Mouse (Mus musculus) lung, embryonic 15.5 days (tissue): Measurements from ENCODE around the gene Ranbp6. TPM values are rescaled to one million over a fixed set of nuclear protein-coding genes. Genes with fewer than 3 reads are reported as not detected.

ENCODE experiments used
- ATAC-seq: fragments of 200-750 bp; cut with Nextera tagmentation; 2 replicates; pipeline ENCODE4 v1.8.0; 2017; ENCODE audit warnings: moderate number of reproducible peaks, borderline replicate concordance; ENCODE audit not compliant: low FRiP score, low TSS enrichment; ENCODE audit errors: extremely low read depth
- H3K27ac ChIP-seq: fragments of 300-500 bp; sonication (generic); 2 replicates; pipeline ENCODE4 v1.5.1; 2015; ENCODE audit warnings: moderate library complexity, mild to moderate bottlenecking, inconsistent platforms
- H3K27me3 ChIP-seq: fragments of 300-500 bp; sonication (generic); 2 replicates; pipeline ENCODE4 v1.6.1; 2015; ENCODE audit warnings: inconsistent platforms
- H3K36me3 ChIP-seq: fragments of 300-500 bp; sonication (generic); 2 replicates; pipeline ENCODE4 v1.6.1; 2015; ENCODE audit warnings: inconsistent platforms
- H3K4me1 ChIP-seq: fragments of 300-500 bp; sonication (generic); 2 replicates; pipeline ENCODE4 v1.6.1; 2015; ENCODE audit warnings: inconsistent platforms
- H3K4me2 ChIP-seq: fragments of 300-500 bp; sonication (generic); 2 replicates; pipeline ENCODE4 v1.6.1; 2015; ENCODE audit warnings: inconsistent platforms, mild to moderate bottlenecking, moderate library complexity
- H3K4me3 ChIP-seq: fragments of 300-500 bp; sonication (generic); 2 replicates; pipeline ENCODE4 v1.5.1; 2015; ENCODE audit warnings: mild to moderate bottlenecking, inconsistent platforms
- H3K9ac ChIP-seq: fragments of 300-500 bp; sonication (generic); 2 replicates; pipeline ENCODE4 v1.6.1; 2015; ENCODE audit warnings: inconsistent platforms
- H3K9me3 ChIP-seq: fragments of 300-500 bp; sonication (generic); 2 replicates; pipeline ENCODE4 v1.6.1; 2016; ENCODE audit warnings: inconsistent platforms
- WGBS: fragments of 180-500 bp; shearing (Covaris S2); methylation state at CpG from one replicate; pipeline ENCODE4 v1.1.7; 2015; 5-methylcytosine and 5-hydroxymethylcytosine counted together
- polyA plus RNA-seq: library from polyadenylated mRNA; unstranded; fragments of >200 nt; fragmentation: Nextera tagmentation; extraction: Ambion mirVana; gene quantifications from 2 replicates; pipeline ENCODE4 v1.2.1, GENCODE M21; 2015

Ranbp6 gene
- polyA plus RNA-seq, 1 experiment from 2014 or later, result 14.4 TPM

- Histone ChIP-seq H3K27me3 (no peaks in the 10 kb centered on the region), H3K36me3 (no peaks in the 10 kb centered on the region), H3K4me2 (no peak overlapping the region), H3K4me3 (no peak overlapping the region), H3K9me3 (no peaks in the 10 kb centered on the region), H3K9ac (no peak overlapping the region), H3K4me1 (0 out of 2 replicates have a peak, but pooled peaks cover 2% of the 10 kb centered on the region), H3K27ac (no peak overlapping the region)
- no peak for ATAC-seq
- WGBS, result 67% methylated on average over 1 of the region's 1 CpGs
Observed at GRCm38 (mm10) chr19:29838171-29838570, 25.4 kb upstream of the Ranbp6 start.

- Histone ChIP-seq H3K9me3 (no peaks in the 10 kb centered on the region), H3K9ac (no peak overlapping the region), H3K27ac (no peak overlapping the region), H3K4me3 (no peak overlapping the region), H3K4me2 (no peak overlapping the region), H3K27me3 (no peaks in the 10 kb centered on the region), H3K36me3 (no peaks in the 10 kb centered on the region), H3K4me1 (no peaks in the 10 kb centered on the region)
- 32% methylated on average over 3 of the region's 3 CpGs for WGBS
- ATAC-seq, result no peak
Observed at GRCm38 (mm10) chr19:29835364-29836034, 22.7 kb upstream of the Ranbp6 start.

- Histone ChIP-seq H3K27ac (no peak overlapping the region), H3K9ac (no peak overlapping the region), H3K27me3 (no peaks in the 10 kb centered on the region), H3K4me1 (no peaks in the 10 kb centered on the region), H3K4me2 (no peak overlapping the region), H3K9me3 (no peaks in the 10 kb centered on the region), H3K4me3 (no peak overlapping the region), H3K36me3 (no peaks in the 10 kb centered on the region)
- no peak; the same call in 1 of the 2 replicates for ATAC-seq
- 85% methylated on average over 2 of the region's 2 CpGs for WGBS
Observed at GRCm38 (mm10) chr19:29830911-29831310, 18.1 kb upstream of the Ranbp6 start.

- Histone ChIP-seq H3K27ac (no peak overlapping the region), H3K4me2 (no peak overlapping the region), H3K36me3 (no peaks in the 10 kb centered on the region), H3K9ac (no peak overlapping the region), H3K4me1 (no peaks in the 10 kb centered on the region), H3K27me3 (peaks cover under 1% of the 10 kb centered on the region; the same call in 1 of the 2 replicates), H3K4me3 (no peak overlapping the region), H3K9me3 (no peaks in the 10 kb centered on the region)
- ATAC-seq, result no peak
- WGBS, result 59% methylated on average over 5 of the region's 5 CpGs
Observed at GRCm38 (mm10) chr19:29828558-29828957, 15.8 kb upstream of the Ranbp6 start.

GRCm38 (mm10) chr19:29826686-29827085, 13.9 kb upstream of the Ranbp6 start:
- H3K4me3 ChIP-seq, result no peak overlapping the region
- peaks cover 8% of the 10 kb centered on the region; the same call in 1 of the 2 replicates for H3K27me3 ChIP-seq
- 68% methylated on average over 1 of the region's 1 CpGs for WGBS
- H3K4me2 ChIP-seq, result no peak overlapping the region
- no peak overlapping the region for H3K9ac ChIP-seq
- no peaks in the 10 kb centered on the region for H3K9me3 ChIP-seq
- no peak overlapping the region for H3K27ac ChIP-seq
- H3K4me1 ChIP-seq, result no peaks in the 10 kb centered on the region
- ATAC-seq, result no peak
- H3K36me3 ChIP-seq, result no peaks in the 10 kb centered on the region

- Histone ChIP-seq H3K27ac (no peak overlapping the region), H3K4me3 (no peak overlapping the region), H3K36me3 (no peaks in the 10 kb centered on the region), H3K9ac (no peak overlapping the region), H3K4me2 (no peak overlapping the region), H3K4me1 (no peaks in the 10 kb centered on the region), H3K9me3 (no peaks in the 10 kb centered on the region), H3K27me3 (peaks cover 8% of the 10 kb centered on the region; the same call in 1 of the 2 replicates)
- 13% methylated on average over 2 of the region's 2 CpGs for WGBS
- no peak for ATAC-seq
Observed at GRCm38 (mm10) chr19:29825003-29825402, 12.2 kb upstream of the Ranbp6 start.

GRCm38 (mm10) chr19:29824034-29824700, 11.4 kb upstream of the Ranbp6 start:
- H3K27ac ChIP-seq, result no peak overlapping the region
- 51% methylated on average over 6 of the region's 6 CpGs for WGBS
- ATAC-seq, result no peak

GRCm38 (mm10) chr19:29823456-29824010, 10.8 kb upstream of the Ranbp6 start:
- Histone ChIP-seq H3K9ac (no peak overlapping the region), H3K36me3 (no peaks in the 10 kb centered on the region), H3K9me3 (no peaks in the 10 kb centered on the region), H3K4me1 (no peaks in the 10 kb centered on the region), H3K27ac (no peak overlapping the region), H3K27me3 (peaks cover 16% of the 10 kb centered on the region), H3K4me2 (no peak overlapping the region), H3K4me3 (no peak overlapping the region)
- 62% methylated on average over 12 of the region's 12 CpGs for WGBS
- no peak for ATAC-seq

More at GRCm38 (mm10) chr19:29824034-29824700, 11.4 kb upstream of the Ranbp6 start:
- H3K27me3 ChIP-seq, result peaks cover 11% of the 10 kb centered on the region
- no peaks in the 10 kb centered on the region for H3K4me1 ChIP-seq
- no peaks in the 10 kb centered on the region for H3K9me3 ChIP-seq
- no peaks in the 10 kb centered on the region for H3K36me3 ChIP-seq
- H3K9ac ChIP-seq, result no peak overlapping the region
- H3K4me2 ChIP-seq, result no peak overlapping the region
- H3K4me3 ChIP-seq, result no peak overlapping the region

GRCm38 (mm10) chr19:29820966-29821365, 8.2 kb upstream of the Ranbp6 start:
- no peak overlapping the region for H3K9ac ChIP-seq
- H3K27me3 ChIP-seq, result peaks cover 30% of the 10 kb centered on the region
- no peaks in the 10 kb centered on the region for H3K36me3 ChIP-seq
- ATAC-seq, result no peak
- H3K4me3 ChIP-seq, result no peak overlapping the region
- H3K4me2 ChIP-seq, result no peak overlapping the region
- no peak overlapping the region for H3K27ac ChIP-seq
- H3K9me3 ChIP-seq, result no peaks in the 10 kb centered on the region
- H3K4me1 ChIP-seq, result no peaks in the 10 kb centered on the region

- peaks cover 11% of the 10 kb centered on the region; the same call in 1 of the 2 replicates for H3K27me3 ChIP-seq
- no peak for ATAC-seq
- H3K36me3 ChIP-seq, result peaks cover 19% of the 10 kb centered on the region; the same call in 1 of the 2 replicates
- no peak overlapping the region for H3K4me3 ChIP-seq
- 89% methylated on average over 5 of the region's 5 CpGs for WGBS
- H3K9me3 ChIP-seq, result no peaks in the 10 kb centered on the region
- no peak overlapping the region for H3K4me2 ChIP-seq
- no peak overlapping the region for H3K9ac ChIP-seq
- no peak overlapping the region for H3K27ac ChIP-seq
- H3K4me1 ChIP-seq, result peaks cover 9% of the 10 kb centered on the region
Observed at GRCm38 (mm10) chr19:29810022-29810421, 2.8 kb downstream of the Ranbp6 start.

- H3K4me3 ChIP-seq, result peak within 1 kb of the TSS; percentile 80
- no peaks in the 10 kb centered on the region for H3K27me3 ChIP-seq
- peaks cover 19% of the 10 kb centered on the region; the same call in 1 of the 2 replicates for H3K36me3 ChIP-seq
- no peaks in the 10 kb centered on the region for H3K9me3 ChIP-seq
- peak; percentile 93 for ATAC-seq
- under 1% methylated on average over 59 of the region's 95 CpGs for WGBS
- H3K4me2 ChIP-seq, result peak within 1 kb of the TSS; percentile 78
- H3K9ac ChIP-seq, result peak within 1 kb of the TSS; percentile 81
- peaks cover 12% of the 10 kb centered on the region for H3K4me1 ChIP-seq
- H3K27ac ChIP-seq, result peak within 1 kb of the TSS; percentile 92
Observed at GRCm38 (mm10) chr19:29805917-29806785, 6.6 kb downstream of the Ranbp6 start, which contains the start of gene 9930021J03Rik. TSS of gene 9930021J03Rik (minus strand) at chr19:29805989.
